Mouse (Mus musculus): ENCODE data around the gene Cnnm2.

- TF ChIP-seq MAFK (IDR thresholded peaks at IDR 0.05; ENCODE audit: borderline replicate concordance, low read depth, low read length) (no peak), CTCF (IDR thresholded peaks at IDR 0.05 in 2 of 3, conservative IDR thresholded peaks at IDR 0.05 in 1 of 3; ENCODE audit: control insufficient read depth in 1 of 3, insufficient read depth in 1 of 3, low read depth in 2 of 3, low read length in 3 of 3, poor library complexity in 1 of 3, severe bottlenecking in 1 of 3) (no peak), ELF1 (IDR thresholded peaks at IDR 0.05; ENCODE audit: low read depth, low read length) (no peak), HCFC1 (IDR thresholded peaks at IDR 0.05; ENCODE audit: low read depth, low read length) (no peak), BHLHE40 (IDR thresholded peaks at IDR 0.05; ENCODE audit: borderline replicate concordance, low read depth, low read length) (no peak), EP300 (IDR thresholded peaks at IDR 0.05; ENCODE audit: low read depth in 1 of 2, low read length in 2 of 2) (no peak), MXI1 (IDR thresholded peaks at IDR 0.05; ENCODE audit: low read depth, low read length) (no peak), MYC (IDR thresholded peaks at IDR 0.05; ENCODE audit: low read depth, low read length) (no peak), USF1 (IDR thresholded peaks at IDR 0.05; ENCODE audit: low read depth, low read length) (no peak), POLR2A (IDR thresholded peaks at IDR 0.05; ENCODE audit: control insufficient read depth in 1 of 2, insufficient read depth in 1 of 2, low read depth in 1 of 2, low read length in 2 of 2, poor library complexity in 1 of 2) (no peak), JUND (IDR thresholded peaks at IDR 0.05; ENCODE audit: low read depth, low read length) (no peak), ZKSCAN1 (IDR thresholded peaks at IDR 0.05; ENCODE audit: low read depth, low read length) (no peak), SMC3 (IDR thresholded peaks at IDR 0.05; ENCODE audit: low read depth, low read length) (no peak)
Measured at GRCm38 (mm10) chr19:46898222-46898621, 136.8 kb downstream of the Cnnm2 start.
